Mouse (Mus musculus) thymus, postnatal 10 days (tissue): Measurements from ENCODE around the gene Gm36028.

Experiments used
- DNase-seq, 2 experiments: peaks; one replicate each; pipeline ENCODE4 v3.0.0; 2021; ENCODE audit warnings: low spot score in 2 of 2

Gm36028 gene

DNA sequence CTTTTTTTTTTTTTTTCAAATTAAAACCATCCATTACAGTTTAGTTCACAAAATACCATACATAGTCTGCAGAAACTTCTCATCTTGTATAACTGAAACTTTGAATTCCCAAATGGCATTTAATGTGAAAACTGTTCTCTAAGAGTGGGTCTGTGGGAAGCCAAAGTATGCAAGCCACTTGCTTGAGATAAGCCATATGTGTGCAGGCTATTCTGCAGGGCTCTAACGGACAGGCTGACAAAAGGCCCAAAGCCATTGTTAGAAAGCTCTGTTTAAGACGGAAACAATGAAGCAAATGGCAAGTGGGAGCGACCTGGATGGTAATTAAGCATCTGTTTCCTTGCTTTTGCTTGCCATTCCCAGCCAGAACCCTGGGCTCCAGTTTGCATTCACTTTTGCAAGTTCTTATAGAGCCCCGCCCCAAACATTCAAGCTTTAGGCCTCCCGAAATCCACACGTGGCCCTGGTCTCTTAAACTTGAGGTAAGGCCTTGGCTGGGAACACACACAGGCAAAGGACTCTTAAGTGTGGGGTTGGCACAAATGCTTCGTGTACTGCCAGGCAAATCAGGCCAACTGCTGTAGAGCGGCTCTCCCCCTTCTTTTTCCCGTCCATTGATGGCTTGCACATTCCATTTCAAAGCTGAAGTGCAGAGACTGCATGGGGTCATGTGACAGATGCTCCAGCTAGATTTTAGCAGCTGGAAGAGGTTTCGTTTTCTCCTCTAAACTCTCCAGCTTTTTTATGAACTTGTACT lies 51.9 kb downstream of the Gm36028 start:
- DNase-seq: no peak

DNA sequence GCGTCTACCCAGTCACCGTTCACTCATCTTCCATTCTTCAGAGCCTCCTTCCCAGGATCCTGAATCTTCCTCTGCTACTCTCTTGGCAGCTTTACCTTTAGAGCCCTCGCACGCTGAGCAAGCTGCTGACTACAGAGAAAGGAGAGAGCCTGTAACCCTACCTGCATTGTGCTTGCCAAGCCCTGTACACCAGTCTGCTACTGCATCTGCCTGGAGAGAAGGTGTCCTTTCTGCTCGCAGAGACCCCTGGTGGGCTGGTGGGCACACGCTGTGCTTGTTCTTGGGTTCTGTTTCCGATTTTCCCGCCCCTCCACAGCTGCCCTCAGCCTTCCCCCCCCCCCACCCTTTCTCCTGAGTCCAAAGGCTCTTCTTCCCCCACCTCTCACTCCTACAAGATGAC lies 53.7 kb downstream of the Gm36028 start:
- no peak for DNase-seq

DNA sequence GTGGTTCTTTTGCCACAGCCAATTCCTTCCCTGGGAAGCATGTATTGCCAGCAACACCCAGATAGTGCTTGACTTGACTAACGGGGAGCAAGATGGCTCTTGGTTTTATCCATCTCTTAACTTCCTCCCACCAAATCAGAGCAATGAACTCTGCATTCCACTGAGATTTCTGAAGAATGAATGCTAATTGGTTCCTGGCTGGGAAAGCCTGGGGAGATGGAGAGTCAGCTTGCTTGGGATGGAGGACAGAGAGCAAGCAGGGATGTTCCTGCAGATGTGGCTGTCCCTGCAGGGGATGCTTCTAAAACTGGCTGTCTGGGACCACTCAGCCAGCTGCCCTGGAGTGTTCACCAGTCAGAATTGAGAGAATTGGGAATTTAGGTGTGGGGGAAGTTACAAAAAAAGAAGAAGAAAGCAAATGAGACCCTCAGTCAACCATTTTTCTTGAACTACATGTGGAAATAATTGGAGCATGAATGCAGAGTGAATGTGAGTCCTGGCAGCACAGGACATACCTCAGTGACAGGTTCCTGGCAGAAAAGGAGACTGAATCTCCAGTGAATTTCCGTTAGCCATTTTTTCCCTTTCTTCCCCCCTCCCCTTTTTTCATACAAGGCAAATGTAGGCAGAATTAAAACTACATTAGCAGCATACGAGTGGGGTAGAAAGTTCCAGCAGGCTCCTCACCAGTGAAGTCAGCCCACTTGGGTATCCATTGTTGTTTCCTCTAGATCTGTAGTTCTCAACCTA lies 55.0 kb downstream of the Gm36028 start:
- DNase-seq: no peak

DNA sequence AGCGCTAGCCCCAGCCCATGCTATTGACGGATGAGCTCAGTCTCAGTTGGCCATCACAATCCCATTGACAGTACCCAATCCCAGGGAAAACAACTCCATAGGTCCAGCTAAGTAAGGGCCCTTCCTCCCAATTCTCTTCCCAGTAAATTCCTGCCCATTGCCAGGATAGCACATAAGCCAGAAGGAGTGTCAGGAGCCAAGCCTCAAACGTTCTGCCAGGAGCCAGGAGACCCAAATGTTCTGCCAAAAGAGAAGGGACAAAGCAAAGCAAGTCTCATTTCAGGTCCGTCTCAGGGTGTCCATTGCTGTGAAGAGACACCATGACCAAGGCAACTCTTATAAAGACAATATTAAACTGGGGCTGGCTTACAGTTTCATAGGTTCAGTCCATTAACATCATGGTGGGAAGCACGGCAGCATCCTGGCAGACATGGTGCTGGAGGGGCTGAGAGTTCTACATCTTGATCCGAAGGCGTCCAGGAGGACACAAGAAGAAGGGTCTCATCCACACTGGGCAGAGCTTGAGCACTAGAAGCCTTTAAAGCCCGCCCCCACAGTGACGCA lies 57.5 kb downstream of the Gm36028 start:
- no peak for DNase-seq

DNA sequence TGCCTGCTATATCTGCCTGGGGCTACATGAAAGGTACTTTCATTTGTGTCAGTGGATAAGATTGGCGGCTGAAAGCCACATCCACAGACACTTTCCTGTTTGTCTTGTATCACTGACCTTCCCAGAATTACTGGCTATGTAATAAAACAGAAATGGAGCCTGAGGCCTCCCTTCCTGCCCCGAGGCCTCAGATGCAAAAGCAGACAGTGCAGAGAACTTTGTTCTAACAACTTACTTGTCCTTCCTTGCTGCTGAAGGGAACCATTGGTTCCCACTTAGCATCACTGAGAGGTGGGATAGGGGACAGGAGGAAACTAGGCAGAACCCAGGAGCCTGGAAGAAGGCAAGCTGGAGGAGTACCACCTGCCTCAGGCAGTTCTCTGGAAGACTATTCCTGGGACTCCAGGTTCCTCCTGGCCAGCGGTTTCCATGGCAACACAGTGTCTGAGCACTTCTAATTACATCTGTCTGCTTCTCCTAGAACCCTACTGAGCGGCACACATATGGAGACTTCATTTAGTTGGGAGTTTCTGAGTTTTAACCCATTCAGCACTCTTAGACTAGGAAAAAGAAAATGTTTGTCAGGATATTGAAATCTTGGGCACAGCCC lies 58.2 kb downstream of the Gm36028 start:
- no peak for DNase-seq

DNA sequence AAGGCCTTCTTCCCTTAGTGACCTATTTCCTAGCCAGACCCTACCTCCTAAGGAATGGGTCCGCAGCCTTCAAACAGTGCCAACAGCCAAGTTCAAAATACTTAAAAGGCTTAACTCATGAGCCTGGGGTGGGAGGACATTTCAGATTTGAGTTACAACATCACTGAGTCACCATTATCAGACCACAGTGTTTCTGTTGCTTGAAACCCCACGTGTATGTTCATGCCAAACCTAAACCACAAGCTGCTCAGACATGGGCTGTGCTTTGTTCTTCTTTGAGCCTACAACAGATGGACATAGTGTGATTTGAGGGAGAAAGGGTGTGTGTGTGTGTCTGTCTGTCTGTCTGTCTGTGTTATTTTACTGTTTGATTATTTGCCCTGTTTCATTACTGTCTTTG lies 59.8 kb downstream of the Gm36028 start:
- no peak for DNase-seq
